Mouse (Mus musculus): ENCODE data around the gene Ssbp2.

DNA sequence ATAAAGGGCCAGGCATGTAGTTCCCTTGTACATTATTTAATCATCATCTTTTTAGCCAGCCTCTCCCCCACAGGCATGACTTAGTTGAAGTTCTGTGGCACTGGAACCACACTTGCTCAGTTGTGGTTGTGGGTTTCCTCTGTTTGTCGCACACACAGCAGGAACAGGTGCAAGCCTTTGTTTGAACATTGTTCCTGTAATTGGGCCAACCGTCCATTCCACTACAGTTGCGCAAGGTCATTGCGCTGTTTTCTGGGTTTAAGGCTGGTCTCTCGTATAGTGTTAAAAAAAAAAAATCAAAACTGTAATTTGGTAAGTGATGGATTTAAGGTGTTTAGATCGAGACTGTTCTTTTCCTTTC is 81.0 kb downstream of the Ssbp2 start:
- TF ChIP-seq CTCF (conservative IDR thresholded peaks at IDR 0.05; ENCODE audit: insufficient read depth, insufficient read length, low read depth, low read length) (no peak), POLR2A (IDR thresholded peaks at IDR 0.05; ENCODE audit: low read depth, low read length) (no peak)

Measured in kidney, adult 2 months (tissue).